16 mouse cellular contexts compared by ENCODE assay signal in genomic region chr16:6284317-6284716, GRCm38 (mm10).
"Had no signal": no experiment of that assay in that cellular context is flagged by ENCODE, and none has a peak within 500 bp of the region (broad histone marks: within the 10 kb centered on the region; RNA-seq: fewer than 3 reads in every experiment).

No protein-coding gene starts in this region.

- H3K9me3 ChIP-seq: neural tube, embryonic 12.5 days; neural tube, embryonic 13.5 days; neural tube, embryonic 15.5 days; stomach, embryonic 15.5 days had no signal

- H3K27ac ChIP-seq: neural tube, embryonic 12.5 days; neural tube, embryonic 13.5 days; neural tube, embryonic 15.5 days; stomach, embryonic 15.5 days; stomach, postnatal 0 days had no signal

- H3K36me3 ChIP-seq: neural tube, embryonic 12.5 days; neural tube, embryonic 13.5 days; neural tube, embryonic 15.5 days; stomach, embryonic 15.5 days had no signal

- H3K4me3 ChIP-seq: neural tube, embryonic 12.5 days; neural tube, embryonic 13.5 days; neural tube, embryonic 15.5 days; stomach, embryonic 15.5 days had no signal

- H3K9ac ChIP-seq: neural tube, embryonic 12.5 days; neural tube, embryonic 13.5 days; neural tube, embryonic 15.5 days; stomach, embryonic 15.5 days had no signal

- DNase-seq: retina, postnatal 1 day; right cerebral cortex, adult 18-20 months; right cerebral cortex, postnatal 14 days; right cerebral cortex, postnatal 25 days; right cerebral cortex, postnatal 4 days; spleen, adult 18-20 months; thymus, adult 18-20 months; thymus, postnatal 14 days; thymus, postnatal 25 days; thymus, postnatal 36 days; thymus, postnatal 4 days had no signal

- H3K27me3 ChIP-seq: neural tube, embryonic 12.5 days; neural tube, embryonic 13.5 days; neural tube, embryonic 15.5 days; stomach, embryonic 15.5 days had no signal

- H3K4me1 ChIP-seq: neural tube, embryonic 12.5 days; stomach, embryonic 15.5 days had no signal
